Comparison of ENCODE assay signal across 30 mouse cellular contexts in the genomic region with DNA sequence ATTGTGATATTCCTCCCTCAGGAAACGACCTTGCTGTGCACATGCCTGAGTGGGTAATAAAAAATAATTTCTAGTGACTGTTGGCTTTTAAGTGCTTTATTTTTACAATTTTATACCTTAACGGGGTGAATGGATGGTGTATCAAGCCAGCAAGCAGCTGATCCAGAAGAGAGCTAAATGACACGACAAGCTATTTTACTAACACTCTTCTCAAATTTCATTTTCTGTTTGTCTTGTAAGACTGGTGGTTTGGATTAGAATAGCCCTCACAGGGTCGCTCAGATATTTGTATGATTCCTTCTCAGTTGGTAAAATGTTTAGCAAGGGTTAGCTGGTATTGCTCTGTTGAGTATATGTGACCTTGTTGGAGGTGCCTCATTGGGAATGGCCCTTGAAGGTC.
"Had no signal": no experiment of that assay in that cellular context is flagged by ENCODE, and none has a peak within 500 bp of the region (broad histone marks: within the 10 kb centered on the region; RNA-seq: fewer than 3 reads in every experiment).

No protein-coding gene starts in this region.

- H3K4me3 ChIP-seq: left cerebral cortex, adult 2 months; limb, embryonic 12.5 days; limb, embryonic 15.5 days; liver, embryonic 12.5 days; liver, embryonic 13.5 days; liver, embryonic 15.5 days; lung, embryonic 15.5 days; megakaryocyte, embryonic 14.5 days; midbrain, embryonic 10.5 days; midbrain, embryonic 12.5 days; midbrain, embryonic 13.5 days; midbrain, embryonic 15.5 days; myocyte had no signal

- H3K9ac ChIP-seq: limb, embryonic 12.5 days; limb, embryonic 15.5 days; liver, embryonic 12.5 days; liver, embryonic 13.5 days; liver, embryonic 14.5 days; liver, embryonic 15.5 days; liver, postnatal 0 days; lung, embryonic 14.5 days; lung, embryonic 15.5 days; midbrain, embryonic 12.5 days; midbrain, embryonic 13.5 days; midbrain, embryonic 15.5 days had no signal

- DNase-seq: left cerebral cortex, postnatal 4 days; liver; liver, embryonic 13.5 days; liver, postnatal 0 days; lung, adult 18-20 months; lung, adult 2 months; lung, embryonic 14.5 days; lung, postnatal 10 days; lung, postnatal 14 days; lung, postnatal 36 days; lung, postnatal 4 days; midbrain, embryonic 14.5 days had no signal

- H3K9me3 ChIP-seq: limb, embryonic 12.5 days; limb, embryonic 15.5 days; liver, embryonic 13.5 days; liver, embryonic 15.5 days; lung, embryonic 15.5 days; midbrain, embryonic 10.5 days; midbrain, embryonic 12.5 days; midbrain, embryonic 13.5 days; midbrain, embryonic 15.5 days had no signal

- H3K27me3 ChIP-seq: limb, embryonic 12.5 days; limb, embryonic 15.5 days; liver, embryonic 12.5 days; liver, embryonic 13.5 days; liver, embryonic 15.5 days; lung, embryonic 15.5 days; megakaryocyte, embryonic 14.5 days; midbrain, embryonic 12.5 days; midbrain, embryonic 13.5 days; midbrain, embryonic 15.5 days had no signal

- H3K4me2 ChIP-seq: limb, embryonic 12.5 days; limb, embryonic 15.5 days; liver, embryonic 11.5 days; liver, embryonic 12.5 days; liver, embryonic 13.5 days; liver, embryonic 15.5 days; lung, embryonic 14.5 days; lung, embryonic 15.5 days; midbrain, embryonic 11.5 days; midbrain, embryonic 12.5 days; midbrain, embryonic 13.5 days; midbrain, embryonic 15.5 days had no signal

- H3K36me3 ChIP-seq: limb, embryonic 12.5 days; limb, embryonic 15.5 days; liver, embryonic 12.5 days; liver, embryonic 13.5 days; liver, embryonic 15.5 days; lung, embryonic 15.5 days; midbrain, embryonic 10.5 days; midbrain, embryonic 12.5 days; midbrain, embryonic 13.5 days; midbrain, embryonic 15.5 days had no signal

- H3K4me1 ChIP-seq: limb, embryonic 12.5 days; limb, embryonic 15.5 days; liver, embryonic 12.5 days; liver, embryonic 13.5 days; liver, embryonic 15.5 days; lung, embryonic 15.5 days; megakaryocyte, embryonic 14.5 days; midbrain, embryonic 10.5 days; midbrain, embryonic 12.5 days; midbrain, embryonic 13.5 days; midbrain, embryonic 15.5 days had no signal

- H3K27ac ChIP-seq: left cerebral cortex, adult 2 months; limb, embryonic 12.5 days; limb, embryonic 15.5 days; liver, embryonic 12.5 days; liver, embryonic 13.5 days; liver, embryonic 14.5 days; liver, embryonic 15.5 days; lung, embryonic 15.5 days; macrophage; midbrain, embryonic 10.5 days; midbrain, embryonic 12.5 days; midbrain, embryonic 13.5 days; midbrain, embryonic 15.5 days had no signal

- ATAC-seq: liver, embryonic 12.5 days; liver, postnatal 0 days; lung, postnatal 0 days; midbrain, embryonic 13.5 days; midbrain, embryonic 15.5 days; midbrain, embryonic 16.5 days had no signal
